Comparison of ENCODE assay signal across 9 mouse cellular contexts in genomic region chr5:117363066-117363782, GRCm38 (mm10). TPM values are rescaled to one million over a fixed set of nuclear protein-coding genes. Genes with fewer than 3 reads are reported as not detected.
DNase-seq lines count a peak whose midpoint lies in the region; ATAC-seq and TF ChIP-seq lines count a peak whose summit lies in the region.
"Had no signal": no experiment of that assay in that cellular context is flagged by ENCODE, and none has a peak within 500 bp of the region (broad histone marks: within the 10 kb centered on the region; RNA-seq: fewer than 3 reads in every experiment).

No protein-coding gene starts in this region.

- peak; percentile 54 for DNase-seq in adrenal gland, postnatal 10 days
- DNase-seq in forebrain, embryonic 11.5 days (ENCODE audit: low spot score): no peak
- DNase-seq in cerebellum, adult 11 months: no peak

- H3K9me3 ChIP-seq in forebrain, embryonic 13.5 days (replicated peaks): no peaks in the 10 kb centered on the region
- H3K9me3 ChIP-seq in forebrain, embryonic 12.5 days: no peaks in the 10 kb centered on the region
- no peaks in the 10 kb centered on the region for H3K9me3 ChIP-seq in intestine, postnatal 0 days (ENCODE audit: control insufficient read depth)
- H3K9me3 ChIP-seq in midbrain, embryonic 13.5 days: no peaks in the 10 kb centered on the region
- H3K9me3 ChIP-seq in forebrain, embryonic 11.5 days (ENCODE audit: control insufficient read depth, low read length): no peaks in the 10 kb centered on the region

- H3K27ac ChIP-seq in forebrain, embryonic 13.5 days: no peak overlapping the region
- no peak overlapping the region for H3K27ac ChIP-seq in forebrain, embryonic 12.5 days
- peak overlapping the region; percentile 99 for H3K27ac ChIP-seq in intestine, postnatal 0 days (ENCODE audit: low read depth, low read length)
- H3K27ac ChIP-seq in midbrain, embryonic 13.5 days: no peak overlapping the region
- H3K27ac ChIP-seq in forebrain, embryonic 11.5 days (ENCODE audit: low read depth, low read length): no peak overlapping the region

- H3K4me2 ChIP-seq in forebrain, embryonic 13.5 days: no peak overlapping the region
- H3K4me2 ChIP-seq in forebrain, embryonic 12.5 days: no peak overlapping the region
- H3K4me2 ChIP-seq in intestine, postnatal 0 days (replicated peaks; ENCODE audit: low read depth): peak overlapping the region; percentile 57
- H3K4me2 ChIP-seq in midbrain, embryonic 13.5 days (replicated peaks): no peak overlapping the region
- no peak overlapping the region for H3K4me2 ChIP-seq in forebrain, embryonic 11.5 days (ENCODE audit: low read depth, low read length, severe bottlenecking)

- ATAC-seq in forebrain, embryonic 13.5 days: no peak
- no peak for ATAC-seq in forebrain, embryonic 12.5 days (ENCODE audit: low FRiP score)
- no peak for ATAC-seq in intestine, postnatal 0 days
- peak; percentile 33; the same call in 1 of the 2 replicates for ATAC-seq in megakaryocyte progenitor cell, adult 5-6 weeks (replicated peaks; ENCODE audit: poor library complexity)
- ATAC-seq in midbrain, embryonic 13.5 days: no peak
- no peak for ATAC-seq in forebrain, embryonic 11.5 days (replicated peaks; ENCODE audit: low FRiP score)

- H3K27me3 ChIP-seq in forebrain, embryonic 13.5 days: no peaks in the 10 kb centered on the region
- no peaks in the 10 kb centered on the region for H3K27me3 ChIP-seq in forebrain, embryonic 12.5 days
- H3K27me3 ChIP-seq in intestine, postnatal 0 days (replicated peaks; ENCODE audit: control insufficient read depth, insufficient read depth, low read length): no peaks in the 10 kb centered on the region
- no peaks in the 10 kb centered on the region for H3K27me3 ChIP-seq in midbrain, embryonic 13.5 days
- H3K27me3 ChIP-seq in forebrain, embryonic 11.5 days (ENCODE audit: control insufficient read depth, insufficient read depth, low read length): no peaks in the 10 kb centered on the region

- no peak for TF ChIP-seq CTCF in intestine, postnatal 0 days (IDR thresholded peaks at IDR 0.05; ENCODE audit: low read depth)

- peaks cover 38% of the 10 kb centered on the region for H3K4me1 ChIP-seq in forebrain, embryonic 13.5 days
- H3K4me1 ChIP-seq in forebrain, embryonic 12.5 days: peaks cover 36% of the 10 kb centered on the region
- peaks cover 6% of the 10 kb centered on the region for H3K4me1 ChIP-seq in intestine, postnatal 0 days (replicated peaks; ENCODE audit: control insufficient read depth, insufficient read depth, low read length)
- peaks cover 47% of the 10 kb centered on the region for H3K4me1 ChIP-seq in midbrain, embryonic 13.5 days (replicated peaks)
- peaks cover 17% of the 10 kb centered on the region; the same call in 1 of the 2 replicates for H3K4me1 ChIP-seq in forebrain, embryonic 11.5 days (replicated peaks; ENCODE audit: control insufficient read depth, insufficient read depth, low read length)

- H3K4me3 ChIP-seq in forebrain, embryonic 13.5 days: no peak overlapping the region
- H3K4me3 ChIP-seq in forebrain, embryonic 12.5 days (replicated peaks): no peak overlapping the region
- H3K4me3 ChIP-seq in intestine, postnatal 0 days (ENCODE audit: low read depth, low read length): peak overlapping the region; percentile 27
- H3K4me3 ChIP-seq in midbrain, embryonic 13.5 days (replicated peaks): no peak overlapping the region
- H3K4me3 ChIP-seq in forebrain, embryonic 11.5 days (ENCODE audit: low read depth, low read length): no peak overlapping the region

- WGBS in forebrain, embryonic 13.5 days: 56% methylated on average over 15 of the region's 15 CpGs
- 57% methylated on average over 15 of the region's 15 CpGs for WGBS in forebrain, embryonic 12.5 days
- WGBS in intestine, postnatal 0 days: 33% methylated on average over 15 of the region's 15 CpGs
- 62% methylated on average over 15 of the region's 15 CpGs for WGBS in midbrain, embryonic 13.5 days
- WGBS in forebrain, embryonic 11.5 days: 59% methylated on average over 15 of the region's 15 CpGs

- H3K9ac ChIP-seq in forebrain, embryonic 13.5 days: 0 out of 2 replicates have a peak overlapping the region, but pooled peaks have one; percentile 18
- no peak overlapping the region for H3K9ac ChIP-seq in forebrain, embryonic 12.5 days
- H3K9ac ChIP-seq in intestine, postnatal 0 days (ENCODE audit: low read depth, low read length): peak overlapping the region; percentile 63
- no peak overlapping the region for H3K9ac ChIP-seq in midbrain, embryonic 13.5 days (replicated peaks)
- H3K9ac ChIP-seq in forebrain, embryonic 11.5 days (ENCODE audit: low read length): no peak overlapping the region

- peaks cover 45% of the 10 kb centered on the region for H3K36me3 ChIP-seq in forebrain, embryonic 13.5 days (ENCODE audit: poor library complexity, severe bottlenecking)
- peaks cover 44% of the 10 kb centered on the region for H3K36me3 ChIP-seq in forebrain, embryonic 12.5 days (replicated peaks)
- peaks cover 25% of the 10 kb centered on the region; the same call in 1 of the 2 replicates for H3K36me3 ChIP-seq in intestine, postnatal 0 days (ENCODE audit: control insufficient read depth, insufficient read depth)
- H3K36me3 ChIP-seq in midbrain, embryonic 13.5 days: peaks cover 47% of the 10 kb centered on the region
- H3K36me3 ChIP-seq in forebrain, embryonic 11.5 days (ENCODE audit: control insufficient read depth, insufficient read depth, low read length): no peaks in the 10 kb centered on the region

RNA-seq across cellular contexts. Expression of gene Wsb2, which starts 6.1 kb away (rescaled TPM):
- 86.2 and 99.0 TPM in 2 replicates for polyA plus RNA-seq in forebrain, embryonic 13.5 days (2015; fragmentation: Nextera tagmentation; extraction: Ambion mirVana)
- 94.4 and 95.5 TPM in 2 replicates for polyA plus RNA-seq in forebrain, embryonic 12.5 days (2016; fragmentation: Nextera tagmentation; extraction: Ambion mirVana)
- total RNA-seq in adrenal gland, postnatal 10 days (2021): 10 to 100 TPM; 92.8 to 97.5 TPM
- 125 and 130 TPM in 2 replicates for polyA plus RNA-seq in intestine, postnatal 0 days (2015; fragmentation: Nextera tagmentation; extraction: Ambion mirVana)
- total RNA-seq in megakaryocyte progenitor cell, adult 5-6 weeks (2015): 8.6 and 8.7 TPM in 2 replicates
- total RNA-seq in megakaryocyte progenitor cell, adult 5-6 weeks (2017): 11.3 and 27.1 TPM in 2 replicates
- 138 and 159 TPM in 2 replicates for polyA plus RNA-seq in midbrain, embryonic 13.5 days (2015; fragmentation: Nextera tagmentation; extraction: Ambion mirVana)
- polyA plus RNA-seq in forebrain, embryonic 11.5 days (2014; fragmentation: Nextera tagmentation; extraction: Ambion mirVana): 75.4 and 86.0 TPM in 2 replicates

RNA-seq across cellular contexts. Expression of gene Rfc5, which starts 25.6 kb away (rescaled TPM):
- polyA plus RNA-seq in forebrain, embryonic 13.5 days (2015; fragmentation: Nextera tagmentation; extraction: Ambion mirVana): 68.3 and 90.8 TPM in 2 replicates
- 82.0 and 86.0 TPM in 2 replicates for polyA plus RNA-seq in forebrain, embryonic 12.5 days (2016; fragmentation: Nextera tagmentation; extraction: Ambion mirVana)
- total RNA-seq in adrenal gland, postnatal 10 days (2021): 10 to 100 TPM; 16.3 to 27.8 TPM
- polyA plus RNA-seq in intestine, postnatal 0 days (2015; fragmentation: Nextera tagmentation; extraction: Ambion mirVana): 29.1 and 29.9 TPM in 2 replicates
- 53.9 and 61.7 TPM in 2 replicates for total RNA-seq in megakaryocyte progenitor cell, adult 5-6 weeks (2015)
- 53.1 and 60.4 TPM in 2 replicates for total RNA-seq in megakaryocyte progenitor cell, adult 5-6 weeks (2017)
- 44.6 and 47.8 TPM in 2 replicates for polyA plus RNA-seq in midbrain, embryonic 13.5 days (2015; fragmentation: Nextera tagmentation; extraction: Ambion mirVana)
- polyA plus RNA-seq in forebrain, embryonic 11.5 days (2014; fragmentation: Nextera tagmentation; extraction: Ambion mirVana): 117 and 123 TPM in 2 replicates

RNA-seq across cellular contexts. Expression of gene Vsig10, which starts 44.3 kb away (rescaled TPM):
- polyA plus RNA-seq in forebrain, embryonic 13.5 days (2015; fragmentation: Nextera tagmentation; extraction: Ambion mirVana): 0.98 and 2.6 TPM in 2 replicates
- polyA plus RNA-seq in forebrain, embryonic 12.5 days (2016; fragmentation: Nextera tagmentation; extraction: Ambion mirVana): 3.0 and 3.7 TPM in 2 replicates
- 10 to 100 TPM; 23.4 to 26.0 TPM for total RNA-seq in adrenal gland, postnatal 10 days (2021)
- 13.9 and 14.9 TPM in 2 replicates for polyA plus RNA-seq in intestine, postnatal 0 days (2015; fragmentation: Nextera tagmentation; extraction: Ambion mirVana)
- total RNA-seq in megakaryocyte progenitor cell, adult 5-6 weeks (2015): 0.49 and 1.7 TPM in 2 replicates
- 0.83 and 2.4 TPM in 2 replicates for total RNA-seq in megakaryocyte progenitor cell, adult 5-6 weeks (2017)
- 2.3 TPM in 2 replicates for polyA plus RNA-seq in midbrain, embryonic 13.5 days (2015; fragmentation: Nextera tagmentation; extraction: Ambion mirVana)
- polyA plus RNA-seq in forebrain, embryonic 11.5 days (2014; fragmentation: Nextera tagmentation; extraction: Ambion mirVana): 2.3 and 2.5 TPM in 2 replicates

RNA-seq across cellular contexts. Expression of gene Ksr2, which starts 50.6 kb away (rescaled TPM):
- polyA plus RNA-seq in forebrain, embryonic 13.5 days (2015; fragmentation: Nextera tagmentation; extraction: Ambion mirVana): 2.5 and 3.2 TPM in 2 replicates
- polyA plus RNA-seq in forebrain, embryonic 12.5 days (2016; fragmentation: Nextera tagmentation; extraction: Ambion mirVana): 2.2 and 2.7 TPM in 2 replicates
- total RNA-seq in adrenal gland, postnatal 10 days (2021): 1 to 10 TPM; 3.6 to 5.1 TPM
- polyA plus RNA-seq in intestine, postnatal 0 days (2015; fragmentation: Nextera tagmentation; extraction: Ambion mirVana): 0.12 and 0.24 TPM in 2 replicates
- total RNA-seq in megakaryocyte progenitor cell, adult 5-6 weeks (2015): 0.25 and 0.27 TPM in 2 replicates
- 0.03 and 0.17 TPM in 2 replicates for total RNA-seq in megakaryocyte progenitor cell, adult 5-6 weeks (2017)
- 5.1 and 6.9 TPM in 2 replicates for polyA plus RNA-seq in midbrain, embryonic 13.5 days (2015; fragmentation: Nextera tagmentation; extraction: Ambion mirVana)
- 1.2 and 1.9 TPM in 2 replicates for polyA plus RNA-seq in forebrain, embryonic 11.5 days (2014; fragmentation: Nextera tagmentation; extraction: Ambion mirVana)
- total RNA-seq: MEL had no signal

Comparison
In these comparisons a context has a peak if more than half of its experiments do, and no peak if none do; other contexts are left out.
1. H3K9ac ChIP-seq: peak in forebrain, embryonic 13.5 days (single experiment) and intestine, postnatal 0 days (single experiment); none in forebrain, embryonic 12.5 days (single experiment), midbrain, embryonic 13.5 days (single experiment) and forebrain, embryonic 11.5 days (single experiment).